Mouse (Mus musculus): ENCODE results near the gene Fam117b. TPM values are rescaled to one million over a fixed set of nuclear protein-coding genes. Genes with fewer than 3 reads are reported as not detected.

The Fam117b gene
- polyA plus RNA-seq, 1 experiment from 2014 or later = 2.5 TPM

DNA sequence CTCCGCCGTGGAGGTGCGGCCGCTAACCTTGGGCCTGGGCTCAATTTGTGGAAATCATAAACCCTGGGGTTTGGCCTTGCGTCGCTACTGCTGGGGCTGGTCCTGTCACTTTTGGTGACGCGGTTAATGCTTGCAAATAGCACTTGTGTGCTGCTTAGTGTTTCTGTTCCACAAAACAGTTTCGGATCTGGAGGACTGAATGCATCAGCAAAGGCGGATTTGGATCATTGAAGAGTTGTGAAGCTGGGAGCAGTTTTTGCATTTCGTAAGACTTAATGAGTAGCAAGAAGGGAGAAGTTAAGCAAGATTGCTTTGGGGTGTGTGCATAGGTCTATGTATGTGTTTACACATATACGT lies 1.0 kb downstream of the Fam117b start:
- 3% methylated on average over 12 of the region's 12 CpGs for WGBS (ENCODE audit: insufficient replicate concordance)
- Histone ChIP-seq H3K9ac (peak overlapping the region; percentile 94), H3K36me3 (no peaks in the 10 kb centered on the region), H3K4me3 (replicated peaks) (peak overlapping the region; percentile 96), H3K4me2 (peak overlapping the region; percentile 97), H3K4me1 (replicated peaks) (peaks cover 51% of the 10 kb centered on the region), H3K27me3 (no peaks in the 10 kb centered on the region), H3K27ac (peak overlapping the region; percentile 91), H3K9me3 (replicated peaks) (no peaks in the 10 kb centered on the region)
- no peak for ATAC-seq (ENCODE audit: low read depth)
- DNase-seq = no peak

- ATAC-seq (ENCODE audit: low read depth) = peak; percentile 25; the same call in 1 of the 2 replicates
- 20% methylated on average over 3 of the region's 3 CpGs for WGBS (ENCODE audit: insufficient replicate concordance)
- Histone ChIP-seq H3K9ac (0 out of 2 replicates have a peak overlapping the region, but pooled peaks have one; percentile 94), H3K4me1 (replicated peaks) (peaks cover 51% of the 10 kb centered on the region), H3K36me3 (no peaks in the 10 kb centered on the region), H3K27ac (peak overlapping the region; percentile 91), H3K9me3 (replicated peaks) (no peaks in the 10 kb centered on the region), H3K4me2 (peak overlapping the region; percentile 97), H3K4me3 (replicated peaks) (peak overlapping the region; percentile 96), H3K27me3 (no peaks in the 10 kb centered on the region)
- DNase-seq = peak; percentile 26
These were observed 2.0 kb downstream of the Fam117b start for GRCm38 (mm10) chr1:59914799-59915198.

DNA sequence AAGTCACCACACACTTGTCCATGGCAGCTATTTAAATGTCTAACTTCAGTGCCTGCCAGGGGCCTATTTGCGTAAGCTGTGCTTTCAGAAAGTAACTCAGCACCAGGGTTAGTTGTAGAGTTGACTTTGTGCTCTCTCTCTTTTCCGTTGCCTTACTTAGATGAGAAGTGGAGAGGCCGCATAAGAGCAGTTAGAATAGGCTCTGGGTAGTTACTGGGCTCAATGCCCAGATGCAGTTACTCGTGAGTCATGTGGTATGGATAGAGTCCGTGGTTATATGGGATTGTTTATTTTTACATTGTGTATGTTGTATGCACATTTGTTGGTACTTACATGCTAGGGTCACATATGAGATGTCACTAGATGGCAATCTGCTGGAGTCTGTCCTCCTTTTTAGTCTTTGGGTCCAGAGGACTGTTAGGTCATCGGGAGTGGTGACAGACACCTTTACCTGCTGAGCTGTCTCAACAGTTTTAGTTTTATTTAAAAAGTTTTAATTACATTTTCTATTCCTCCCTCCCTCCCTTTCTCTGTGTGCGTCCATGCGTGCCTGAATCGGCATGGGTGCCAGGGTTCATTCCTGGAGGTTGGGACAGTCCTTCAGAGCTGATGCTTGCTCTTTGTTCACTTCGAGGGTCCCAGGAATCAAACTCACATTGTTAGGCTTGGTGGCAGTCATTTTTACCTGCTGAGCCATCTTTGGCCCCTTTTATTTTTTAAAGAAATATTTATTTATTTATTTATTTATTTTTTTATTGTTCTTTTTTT lies 3.2 kb downstream of the Fam117b start:
- Histone ChIP-seq H3K9ac (no peak overlapping the region), H3K27ac (0 out of 2 replicates have a peak overlapping the region, but pooled peaks have one; percentile 21), H3K27me3 (no peaks in the 10 kb centered on the region), H3K4me1 (replicated peaks) (peaks cover 51% of the 10 kb centered on the region), H3K4me2 (peak overlapping the region; percentile 97; the same call in 1 of the 2 replicates), H3K36me3 (no peaks in the 10 kb centered on the region), H3K9me3 (replicated peaks) (no peaks in the 10 kb centered on the region), H3K4me3 (replicated peaks) (no peak overlapping the region)
- WGBS (ENCODE audit: insufficient replicate concordance) = 83% methylated on average over 10 of the region's 10 CpGs
- ATAC-seq (ENCODE audit: low read depth) = no peak
- no peak for DNase-seq

GRCm38 (mm10) chr1:59917401-59917800 lies 4.6 kb downstream of the Fam117b start:
- ATAC-seq (ENCODE audit: low read depth) (no peak), DNase-seq (no peak)
- Histone ChIP-seq H3K4me1 (replicated peaks) (peaks cover 41% of the 10 kb centered on the region), H3K27me3 (no peaks in the 10 kb centered on the region), H3K27ac (no peak overlapping the region), H3K9ac (no peak overlapping the region), H3K4me2 (no peak overlapping the region), H3K9me3 (replicated peaks) (no peaks in the 10 kb centered on the region), H3K36me3 (no peaks in the 10 kb centered on the region), H3K4me3 (replicated peaks) (no peak overlapping the region)
- WGBS (ENCODE audit: insufficient replicate concordance) = 50% methylated on average over 3 of the region's 3 CpGs

- H3K36me3 ChIP-seq = no peaks in the 10 kb centered on the region
- no peaks in the 10 kb centered on the region for H3K9me3 ChIP-seq (replicated peaks)
- H3K9ac ChIP-seq = no peak overlapping the region
- ATAC-seq (ENCODE audit: low read depth) (peak; percentile 51; the same call in 1 of the 2 replicates), DNase-seq (no peak)
- H3K27me3 ChIP-seq = no peaks in the 10 kb centered on the region
- no peak overlapping the region for H3K27ac ChIP-seq
- no peak overlapping the region for H3K4me2 ChIP-seq
- peaks cover 44% of the 10 kb centered on the region for H3K4me1 ChIP-seq (replicated peaks)
- no peak overlapping the region for H3K4me3 ChIP-seq (replicated peaks)
These were observed 5.3 kb downstream of the Fam117b start for GRCm38 (mm10) chr1:59918075-59918474.

- Histone ChIP-seq H3K4me3 (replicated peaks) (no peak overlapping the region), H3K27me3 (no peaks in the 10 kb centered on the region), H3K9ac (no peak overlapping the region), H3K27ac (no peak overlapping the region), H3K9me3 (replicated peaks) (no peaks in the 10 kb centered on the region), H3K4me1 (replicated peaks) (peaks cover 8% of the 10 kb centered on the region), H3K4me2 (no peak overlapping the region), H3K36me3 (no peaks in the 10 kb centered on the region)
- DNase-seq (no peak), ATAC-seq (ENCODE audit: low read depth) (no peak)
- 54% methylated on average over 1 of the region's 1 CpGs for WGBS (ENCODE audit: insufficient replicate concordance)
These were observed 10.4 kb downstream of the Fam117b start for GRCm38 (mm10) chr1:59923201-59923600.

- no peak for DNase-seq
- no peaks in the 10 kb centered on the region for H3K27me3 ChIP-seq
- H3K36me3 ChIP-seq = no peaks in the 10 kb centered on the region
- no peak for ATAC-seq (ENCODE audit: low read depth)
- H3K9ac ChIP-seq = no peak overlapping the region
- H3K4me1 ChIP-seq (replicated peaks) = peaks cover 5% of the 10 kb centered on the region
- H3K4me3 ChIP-seq (replicated peaks) = no peak overlapping the region
- whole genome bisulfite sequencing (ENCODE audit: insufficient replicate concordance) = 69% methylated on average over 1 of the region's 1 CpGs
- no peak overlapping the region for H3K27ac ChIP-seq
- no peaks in the 10 kb centered on the region for H3K9me3 ChIP-seq (replicated peaks)
- H3K4me2 ChIP-seq = no peak overlapping the region
These were observed 10.9 kb downstream of the Fam117b start for GRCm38 (mm10) chr1:59923673-59924072.

DNA sequence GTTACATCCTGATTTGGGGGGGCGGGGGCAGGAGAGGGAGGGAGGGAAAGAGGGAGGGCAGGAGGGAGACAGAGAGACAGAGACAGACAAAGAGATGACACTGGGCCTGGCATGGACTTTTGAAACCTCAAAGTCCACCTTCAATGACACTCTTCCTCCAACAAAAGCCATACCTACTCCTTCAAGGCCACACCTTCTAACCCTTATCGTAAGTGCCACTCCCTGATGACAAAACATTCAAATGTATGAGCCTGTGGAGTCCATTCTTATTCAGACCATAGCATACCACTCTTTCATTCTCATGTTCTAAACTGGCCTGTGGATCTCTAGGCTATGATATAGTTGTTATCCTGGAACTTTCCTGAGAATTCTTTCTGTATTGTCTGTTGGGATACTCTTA lies 11.6 kb downstream of the Fam117b start:
- ATAC-seq (ENCODE audit: low read depth) = no peak
- Histone ChIP-seq H3K9me3 (replicated peaks) (no peaks in the 10 kb centered on the region), H3K27ac (no peak overlapping the region), H3K27me3 (no peaks in the 10 kb centered on the region), H3K36me3 (no peaks in the 10 kb centered on the region), H3K9ac (no peak overlapping the region), H3K4me1 (replicated peaks) (peaks cover 5% of the 10 kb centered on the region), H3K4me2 (no peak overlapping the region), H3K4me3 (replicated peaks) (no peak overlapping the region)
- DNase-seq = no peak
- WGBS (ENCODE audit: insufficient replicate concordance) = 75% methylated on average over 2 of the region's 2 CpGs

DNA sequence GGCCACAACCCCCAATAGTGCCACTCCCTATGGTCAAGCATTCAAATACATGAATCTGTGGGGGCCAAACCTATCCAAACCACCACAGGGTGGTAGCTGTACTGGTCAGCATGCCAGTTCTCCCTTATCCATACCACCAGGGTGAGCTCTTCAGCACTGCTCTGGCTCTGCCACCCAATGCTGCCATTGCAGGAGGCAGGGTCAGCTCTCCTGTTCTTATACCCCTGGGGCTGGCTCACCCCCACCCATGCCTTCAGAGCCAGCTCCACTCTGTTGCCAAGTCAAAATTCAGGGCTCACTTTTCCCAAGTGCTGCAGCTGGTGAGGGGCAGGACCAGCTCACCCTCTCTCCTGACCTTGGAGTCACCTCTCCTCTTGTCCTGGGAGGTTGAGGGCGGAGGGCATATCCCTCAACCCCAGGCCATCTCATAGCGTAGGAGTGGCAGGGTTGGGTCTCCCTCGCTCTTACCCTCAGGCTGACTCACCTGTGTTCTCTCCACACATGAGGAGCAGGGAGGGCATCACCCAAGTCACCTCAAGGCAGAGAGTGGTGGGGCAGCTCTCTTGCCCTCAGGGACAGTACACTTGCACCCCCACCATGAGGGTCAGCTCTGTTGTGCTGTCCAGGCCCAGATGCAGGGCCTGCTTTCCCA lies 13.3 kb downstream of the Fam117b start:
- WGBS (ENCODE audit: insufficient replicate concordance) = 88% methylated on average over 3 of the region's 3 CpGs

GRCm38 (mm10) chr1:59927131-59927680 lies 14.4 kb downstream of the Fam117b start:
- H3K4me2 ChIP-seq = no peak overlapping the region
- no peak overlapping the region for H3K4me3 ChIP-seq (replicated peaks)
- ATAC-seq (ENCODE audit: low read depth) = no peak
- H3K27ac ChIP-seq = no peak overlapping the region
- H3K4me1 ChIP-seq (replicated peaks) = peaks cover 5% of the 10 kb centered on the region
- no peaks in the 10 kb centered on the region for H3K9me3 ChIP-seq (replicated peaks)
- no peak overlapping the region for H3K9ac ChIP-seq
- DNase-seq = no peak
- H3K27me3 ChIP-seq = no peaks in the 10 kb centered on the region
- no peaks in the 10 kb centered on the region for H3K36me3 ChIP-seq
- WGBS (ENCODE audit: insufficient replicate concordance) = 85% methylated on average over 2 of the region's 2 CpGs

More for the DNA sequence above, 13.3 kb downstream of the Fam117b start:
- H3K4me3 ChIP-seq (replicated peaks) = no peak overlapping the region
- no peaks in the 10 kb centered on the region for H3K36me3 ChIP-seq
- peaks cover 5% of the 10 kb centered on the region for H3K4me1 ChIP-seq (replicated peaks)
- ATAC-seq (ENCODE audit: low read depth) (0 out of 2 replicates have a peak, but pooled peaks have one; percentile 5), DNase-seq (no peak)
- no peaks in the 10 kb centered on the region for H3K9me3 ChIP-seq (replicated peaks)
- H3K27ac ChIP-seq = no peak overlapping the region
- H3K9ac ChIP-seq = no peak overlapping the region
- no peaks in the 10 kb centered on the region for H3K27me3 ChIP-seq
- H3K4me2 ChIP-seq = no peak overlapping the region

DNA sequence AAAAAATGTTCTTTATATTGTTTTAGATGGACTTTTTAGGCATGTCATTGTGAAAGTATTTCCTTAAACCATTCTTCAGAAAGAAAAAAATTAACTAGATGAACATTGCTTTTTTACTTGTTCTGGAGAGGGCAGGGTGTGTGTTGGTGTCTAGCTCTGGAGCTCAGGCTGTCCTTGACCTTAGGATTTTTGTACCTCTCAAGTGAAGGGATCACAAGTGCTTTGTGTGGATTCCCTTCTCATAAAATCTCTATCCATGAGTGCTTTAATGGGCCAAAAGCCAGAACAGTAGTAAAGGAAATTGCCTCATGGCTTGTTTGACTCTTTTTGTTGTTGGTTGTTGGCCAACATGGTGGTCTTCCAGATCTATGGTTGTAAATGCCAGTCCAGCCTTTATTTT lies 18.1 kb downstream of the Fam117b start:
- Histone ChIP-seq H3K27ac (no peak overlapping the region), H3K9ac (no peak overlapping the region), H3K4me1 (replicated peaks) (no peaks in the 10 kb centered on the region; the same call in 1 of the 2 replicates), H3K27me3 (no peaks in the 10 kb centered on the region), H3K4me2 (no peak overlapping the region), H3K36me3 (no peaks in the 10 kb centered on the region), H3K4me3 (replicated peaks) (no peak overlapping the region), H3K9me3 (replicated peaks) (no peaks in the 10 kb centered on the region)
- no peak for DNase-seq
- no peak for ATAC-seq (ENCODE audit: low read depth)

Measured in liver, embryonic 13.5 days (tissue).